Mouse (Mus musculus) adrenal gland, adult 18-20 months (tissue): Measurements from ENCODE around the gene Zfyve28. TPM values are rescaled to one million over a fixed set of nuclear protein-coding genes. Genes with fewer than 3 reads are reported as not detected.

Experiments
- total RNA-seq, 2 experiments: library from RNA; stranded (reverse); gene quantifications; 1 replicate in 1 of 2; 2 replicates in 1 of 2; pipeline ENCODE4 v1.2.3; 2021

Gene Zfyve28
- total RNA-seq, 2 experiments from 2014 or later, result 0.53 to 1.0 TPM

Other genes starting within 250 kb of the Zfyve28 start
- 10 to 100 TPM; 15.5 to 26.2 TPM for gene Poln, start 119.0 kb downstream of the Zfyve28 start, total RNA-seq
- gene Haus3, start 118.9 kb downstream of the Zfyve28 start, total RNA-seq, result 1 to 10 TPM; 8.3 to 9.3 TPM
- 100 to 1,000 TPM; 108 to 114 TPM for gene Mxd4, start 100.7 kb downstream of the Zfyve28 start, total RNA-seq
- gene Cfap99, start 151 bp upstream of the Zfyve28 start, total RNA-seq, result not detected
- 100 to 1,000 TPM; 101 to 105 TPM for gene Rnf4, start 47.8 kb upstream of the Zfyve28 start, total RNA-seq
- 10 to 100 TPM; 28.9 to 29.5 TPM for gene Fam193a, start 81.5 kb upstream of the Zfyve28 start, total RNA-seq
- gene Tnip2, start 225.5 kb upstream of the Zfyve28 start, total RNA-seq, result 10 to 100 TPM; 14.9 to 18.3 TPM
- gene Sh3bp2, start 237.4 kb upstream of the Zfyve28 start, total RNA-seq, result 10 to 100 TPM; 16.9 to 20.9 TPM